Mouse (Mus musculus): Measurements from ENCODE around the gene Gemin4. TPM values are rescaled to one million over a fixed set of nuclear protein-coding genes. Genes with fewer than 3 reads are reported as not detected.
A peak's percentile ranks its signal among the peaks of the same experiment; 100 is the strongest.

Gemin4 gene
- polyA plus RNA-seq, 1 experiment from 2014 or later: 30.1 TPM

GRCm38 (mm10) chr11:76252036-76252435 is 34.6 kb upstream of the Gemin4 start:
- WGBS: 54% methylated on average over 3 of the region's 3 CpGs
- H3K4me1 ChIP-seq: peaks cover 46% of the 10 kb centered on the region
- H3K27me3 ChIP-seq: no peaks in the 10 kb centered on the region
- no peak for ATAC-seq (ENCODE audit: insufficient number of reproducible peaks, low FRiP score, low TSS enrichment, low read depth)
- no peak overlapping the region for H3K4me3 ChIP-seq (replicated peaks)
- no peak overlapping the region for H3K4me2 ChIP-seq (replicated peaks)
- H3K27ac ChIP-seq (replicated peaks): 0 out of 2 replicates have a peak overlapping the region, but pooled peaks have one; percentile 17
- peaks cover 35% of the 10 kb centered on the region for H3K36me3 ChIP-seq
- no peak overlapping the region for H3K9ac ChIP-seq
- no peaks in the 10 kb centered on the region for H3K9me3 ChIP-seq (replicated peaks)

DNA sequence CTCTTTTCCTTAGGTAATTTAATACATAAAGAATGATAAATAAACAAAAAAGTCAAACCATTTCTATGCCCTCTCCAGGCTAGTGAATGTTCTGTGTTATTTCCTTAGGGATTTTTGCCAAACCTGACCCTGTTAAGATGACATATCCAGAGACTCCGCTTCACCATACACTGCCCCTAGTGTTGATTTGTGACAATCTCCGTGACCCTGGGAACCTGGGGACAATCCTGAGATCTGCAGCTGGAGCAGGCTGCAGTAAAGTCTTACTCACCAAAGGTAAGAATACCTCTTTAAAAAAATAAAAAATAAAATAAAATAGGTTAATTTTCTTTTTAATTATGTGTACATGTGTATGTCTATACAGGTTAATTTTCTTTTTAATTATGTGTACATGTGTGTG is 29.8 kb upstream of the Gemin4 start:
- no peak for ATAC-seq (ENCODE audit: insufficient number of reproducible peaks, low FRiP score, low TSS enrichment, low read depth)
- H3K27ac ChIP-seq (replicated peaks): no peak overlapping the region
- no peaks in the 10 kb centered on the region for H3K27me3 ChIP-seq
- no peak overlapping the region for H3K9ac ChIP-seq
- peaks cover 24% of the 10 kb centered on the region for H3K4me1 ChIP-seq
- no peak overlapping the region for H3K4me2 ChIP-seq (replicated peaks)
- H3K9me3 ChIP-seq (replicated peaks): no peaks in the 10 kb centered on the region
- no peak overlapping the region for H3K4me3 ChIP-seq (replicated peaks)
- peaks cover 31% of the 10 kb centered on the region for H3K36me3 ChIP-seq
- WGBS: 46% methylated on average over 2 of the region's 2 CpGs

DNA sequence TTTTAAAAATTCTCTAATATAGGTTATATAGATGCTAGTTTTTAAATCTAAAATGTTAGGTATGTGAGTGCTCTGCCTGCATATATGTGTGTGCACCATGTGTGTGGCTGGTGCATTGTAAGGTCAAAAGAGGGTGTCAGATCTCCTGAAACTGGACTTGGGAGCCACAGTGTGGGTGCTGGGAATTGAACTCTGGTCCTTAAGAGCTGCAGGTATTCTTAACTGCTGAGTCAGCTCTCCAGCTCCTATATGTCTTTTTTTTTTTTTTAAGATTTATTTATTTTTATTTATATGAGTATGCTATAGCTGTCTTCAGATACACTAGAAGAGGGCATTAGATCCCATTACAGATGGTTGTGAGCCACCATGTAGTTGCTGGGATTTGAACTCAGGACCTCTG is 29.0 kb upstream of the Gemin4 start:
- no peak overlapping the region for H3K4me3 ChIP-seq (replicated peaks)
- H3K27ac ChIP-seq (replicated peaks): no peak overlapping the region
- no peak overlapping the region for H3K4me2 ChIP-seq (replicated peaks)
- H3K9ac ChIP-seq: no peak overlapping the region
- H3K4me1 ChIP-seq: peaks cover 19% of the 10 kb centered on the region
- H3K9me3 ChIP-seq (replicated peaks): no peaks in the 10 kb centered on the region
- no peak for ATAC-seq (ENCODE audit: insufficient number of reproducible peaks, low FRiP score, low TSS enrichment, low read depth)
- H3K27me3 ChIP-seq: no peaks in the 10 kb centered on the region
- H3K36me3 ChIP-seq: peaks cover 31% of the 10 kb centered on the region

DNA sequence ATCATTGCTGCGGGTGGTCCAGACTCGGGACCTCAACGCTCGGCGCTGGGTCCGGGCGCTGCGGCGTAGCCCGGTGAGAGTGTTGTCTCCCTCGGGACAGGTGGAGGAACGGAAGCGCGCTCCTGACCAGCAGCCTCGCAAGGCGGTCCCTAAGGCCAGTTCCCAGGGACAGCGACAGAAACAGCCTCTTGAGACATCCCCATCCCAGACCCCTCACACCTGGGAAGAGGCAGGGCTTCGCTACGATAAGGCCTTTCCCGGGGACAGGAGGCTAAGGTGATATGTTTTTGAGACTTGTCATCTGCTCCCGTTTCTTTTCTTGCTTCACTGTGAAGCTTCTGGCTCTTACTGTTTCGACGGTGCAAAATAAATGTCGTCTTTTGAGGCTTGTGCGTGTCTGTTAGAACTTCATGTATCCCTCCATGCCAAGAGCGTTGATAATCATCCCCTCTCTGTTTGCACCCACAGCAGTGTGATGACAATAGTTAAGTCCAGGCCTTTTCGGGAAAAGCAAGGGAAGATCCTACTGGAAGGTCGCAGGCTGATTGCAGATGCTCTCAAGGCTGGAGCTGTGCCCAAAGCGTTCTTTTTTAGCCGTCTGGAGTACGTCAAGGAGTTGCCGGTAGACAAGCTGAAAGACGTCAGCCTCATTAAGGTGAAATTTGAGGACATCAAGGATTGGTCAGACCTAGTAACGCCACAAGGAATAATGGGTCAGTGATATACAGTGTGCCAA is 26.5 kb upstream of the Gemin4 start:
- Histone ChIP-seq H3K9ac (peak overlapping the region; percentile 88), H3K4me1 (peaks cover 19% of the 10 kb centered on the region), H3K27ac (replicated peaks) (peak overlapping the region; percentile 86; the same call in 1 of the 2 replicates), H3K4me3 (replicated peaks) (peak overlapping the region; percentile 94), H3K9me3 (replicated peaks) (no peaks in the 10 kb centered on the region), H3K4me2 (replicated peaks) (peak overlapping the region; percentile 80), H3K36me3 (peaks cover 24% of the 10 kb centered on the region), H3K27me3 (no peaks in the 10 kb centered on the region)
- 1% methylated on average over 34 of the region's 34 CpGs for WGBS
- ATAC-seq (ENCODE audit: insufficient number of reproducible peaks, low FRiP score, low TSS enrichment, low read depth): no peak

GRCm38 (mm10) chr11:76242901-76243810 is 25.7 kb upstream of the Gemin4 start, which contains the start of the genes Mrm3 and Glod4:
TSS of gene Mrm3 (plus strand) at chr11:76243715.
TSS of gene Glod4 (minus strand) at chr11:76243725.
- no peaks in the 10 kb centered on the region for H3K27me3 ChIP-seq
- H3K4me3 ChIP-seq (replicated peaks): peak within 1 kb of the TSS; percentile 94
- peak within 1 kb of the TSS; percentile 88 for H3K9ac ChIP-seq
- H3K27ac ChIP-seq (replicated peaks): peak within 1 kb of the TSS; percentile 86
- under 1% methylated on average over 59 of the region's 61 CpGs for WGBS
- peaks cover 19% of the 10 kb centered on the region for H3K4me1 ChIP-seq
- H3K9me3 ChIP-seq (replicated peaks): no peaks in the 10 kb centered on the region
- ATAC-seq (ENCODE audit: insufficient number of reproducible peaks, low FRiP score, low TSS enrichment, low read depth): peak; percentile 85
- H3K36me3 ChIP-seq: peaks cover 25% of the 10 kb centered on the region
- peak within 1 kb of the TSS; percentile 80 for H3K4me2 ChIP-seq (replicated peaks)

- ATAC-seq (ENCODE audit: insufficient number of reproducible peaks, low FRiP score, low TSS enrichment, low read depth): no peak
- WGBS: 96% methylated on average over 2 of the region's 2 CpGs
- H3K36me3 ChIP-seq: peaks cover 47% of the 10 kb centered on the region
- no peak overlapping the region for H3K9ac ChIP-seq
- H3K4me2 ChIP-seq (replicated peaks): no peak overlapping the region
- no peak overlapping the region for H3K4me3 ChIP-seq (replicated peaks)
- no peak overlapping the region for H3K27ac ChIP-seq (replicated peaks)
- H3K9me3 ChIP-seq (replicated peaks): no peaks in the 10 kb centered on the region
- H3K27me3 ChIP-seq: no peaks in the 10 kb centered on the region
- H3K4me1 ChIP-seq: peaks cover 15% of the 10 kb centered on the region
These were observed 22.3 kb upstream of the Gemin4 start for GRCm38 (mm10) chr11:76239750-76240149.

DNA sequence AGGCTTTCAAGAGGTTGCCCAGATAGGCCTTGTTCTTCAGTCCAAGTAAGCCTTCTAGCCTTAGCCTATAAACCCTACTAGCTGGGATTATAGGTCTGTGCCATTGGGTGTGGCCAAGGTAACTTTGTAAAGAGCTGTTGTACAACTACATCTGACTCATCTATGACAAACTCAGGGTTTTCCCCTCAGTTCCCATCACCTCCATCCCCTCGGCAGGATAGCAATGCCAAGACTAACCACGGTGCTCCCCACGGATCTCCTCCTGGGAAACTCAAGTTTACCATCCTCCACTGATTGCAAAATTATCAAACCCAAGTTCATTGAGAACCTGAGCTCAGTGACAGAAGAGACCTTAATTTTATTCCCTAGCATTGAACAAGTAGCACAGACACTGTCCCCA is 18.7 kb upstream of the Gemin4 start:
- no peak overlapping the region for H3K27ac ChIP-seq (replicated peaks)
- no peaks in the 10 kb centered on the region for H3K9me3 ChIP-seq (replicated peaks)
- no peak overlapping the region for H3K9ac ChIP-seq
- ATAC-seq (ENCODE audit: insufficient number of reproducible peaks, low FRiP score, low TSS enrichment, low read depth): no peak
- no peaks in the 10 kb centered on the region for H3K4me1 ChIP-seq
- WGBS: 82% methylated on average over 3 of the region's 3 CpGs
- peaks cover 72% of the 10 kb centered on the region for H3K36me3 ChIP-seq
- no peaks in the 10 kb centered on the region for H3K27me3 ChIP-seq
- H3K4me2 ChIP-seq (replicated peaks): no peak overlapping the region
- no peak overlapping the region for H3K4me3 ChIP-seq (replicated peaks)

DNA sequence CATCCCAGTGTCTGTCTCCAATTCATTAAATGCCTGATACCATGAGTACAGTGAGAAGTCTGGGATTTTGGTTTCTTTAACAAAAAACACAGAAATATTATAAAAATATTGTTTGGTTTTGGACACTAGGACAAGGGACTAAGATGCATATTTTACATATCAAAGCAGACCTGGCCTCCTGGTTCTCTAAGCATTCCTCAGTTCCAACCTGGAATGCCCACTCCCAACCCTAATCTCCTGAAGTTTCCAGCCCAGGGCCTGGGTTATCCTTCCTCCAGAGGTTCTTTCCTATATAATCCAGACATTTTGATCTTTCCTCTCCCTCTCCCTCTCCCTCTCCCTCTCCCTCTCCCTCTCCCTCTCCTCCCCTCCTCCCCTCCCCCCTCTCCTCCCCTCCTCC is 7.6 kb upstream of the Gemin4 start:
- Histone ChIP-seq H3K9ac (no peak overlapping the region), H3K9me3 (replicated peaks) (no peaks in the 10 kb centered on the region), H3K27me3 (no peaks in the 10 kb centered on the region), H3K4me1 (no peaks in the 10 kb centered on the region), H3K36me3 (peaks cover 47% of the 10 kb centered on the region), H3K4me2 (replicated peaks) (no peak overlapping the region), H3K4me3 (replicated peaks) (no peak overlapping the region), H3K27ac (replicated peaks) (no peak overlapping the region)
- ATAC-seq (ENCODE audit: insufficient number of reproducible peaks, low FRiP score, low TSS enrichment, low read depth): no peak

GRCm38 (mm10) chr11:76224631-76225030 is 7.2 kb upstream of the Gemin4 start:
- Histone ChIP-seq H3K9me3 (replicated peaks) (no peaks in the 10 kb centered on the region), H3K9ac (no peak overlapping the region), H3K27ac (replicated peaks) (no peak overlapping the region), H3K27me3 (no peaks in the 10 kb centered on the region), H3K4me1 (no peaks in the 10 kb centered on the region), H3K4me2 (replicated peaks) (no peak overlapping the region), H3K36me3 (peaks cover 47% of the 10 kb centered on the region), H3K4me3 (replicated peaks) (no peak overlapping the region)
- 96% methylated on average over 5 of the region's 5 CpGs for WGBS
- ATAC-seq (ENCODE audit: insufficient number of reproducible peaks, low FRiP score, low TSS enrichment, low read depth): no peak

- no peaks in the 10 kb centered on the region for H3K9me3 ChIP-seq (replicated peaks)
- H3K9ac ChIP-seq: peak overlapping the region; percentile 91
- H3K4me2 ChIP-seq (replicated peaks): peak overlapping the region; percentile 66
- WGBS: 1% methylated on average over 33 of the region's 33 CpGs
- ATAC-seq (ENCODE audit: insufficient number of reproducible peaks, low FRiP score, low TSS enrichment, low read depth): peak; percentile 16
- H3K27ac ChIP-seq (replicated peaks): peak overlapping the region; percentile 97
- H3K4me1 ChIP-seq: peaks cover 15% of the 10 kb centered on the region
- H3K4me3 ChIP-seq (replicated peaks): peak overlapping the region; percentile 88
- peaks cover 33% of the 10 kb centered on the region for H3K36me3 ChIP-seq
- H3K27me3 ChIP-seq: no peaks in the 10 kb centered on the region
These were observed 629 bp downstream of the Gemin4 start for GRCm38 (mm10) chr11:76216681-76217389.

- Histone ChIP-seq H3K4me1 (peaks cover 15% of the 10 kb centered on the region), H3K4me3 (replicated peaks) (peak overlapping the region; percentile 88; the same call in 1 of the 2 replicates), H3K4me2 (replicated peaks) (peak overlapping the region; percentile 66), H3K27ac (replicated peaks) (peak overlapping the region; percentile 97), H3K36me3 (peaks cover 27% of the 10 kb centered on the region), H3K9me3 (replicated peaks) (no peaks in the 10 kb centered on the region), H3K27me3 (no peaks in the 10 kb centered on the region), H3K9ac (0 out of 2 replicates have a peak overlapping the region, but pooled peaks have one; percentile 91)
- WGBS: 82% methylated on average over 5 of the region's 5 CpGs
- no peak for ATAC-seq (ENCODE audit: insufficient number of reproducible peaks, low FRiP score, low TSS enrichment, low read depth)
These were observed 1.4 kb downstream of the Gemin4 start for GRCm38 (mm10) chr11:76216049-76216540.
